Mouse (Mus musculus): ENCODE measurements around the gene Eef1akmt1.

GRCm38 (mm10) chr14:57517001-57517400, 54.4 kb downstream of the Eef1akmt1 start:
- TF ChIP-seq POLR2A (IDR thresholded peaks at IDR 0.05; ENCODE audit: insufficient read depth, low read depth, low read length) (no peak), EP300 (IDR thresholded peaks at IDR 0.05; ENCODE audit: insufficient read depth, low read depth, low read length) (no peak), CTCF (IDR thresholded peaks at IDR 0.05) (no peak)

All from heart, adult 2 months (tissue).